Mouse (Mus musculus) bone marrow, adult 2 months (tissue): ENCODE data around the gene Zfp423.

ENCODE experiments used
- CTCF ChIP-seq: fragments of 200-500 bp; IDR thresholded peaks from 2 replicates; pipeline ENCODE4 v1.5.1; 2011; ENCODE audit warnings: low read length, control low read depth; ENCODE audit not compliant: control insufficient read depth, insufficient read depth
- POLR2A ChIP-seq: fragments of 200-500 bp; IDR thresholded peaks from 2 replicates; pipeline ENCODE4 v1.6.1; 2011; ENCODE audit warnings: low read depth, mild to moderate bottlenecking, control low read depth, low read length, borderline replicate concordance; ENCODE audit not compliant: control insufficient read depth

GRCm38 (mm10) chr8:87812069-87812449 lies 147.3 kb downstream of the Zfp423 start:
- TF ChIP-seq CTCF (no peak), POLR2A (no peak)
